Mouse (Mus musculus): ENCODE results near the gene Prpf38a.

Prpf38a gene

DNA sequence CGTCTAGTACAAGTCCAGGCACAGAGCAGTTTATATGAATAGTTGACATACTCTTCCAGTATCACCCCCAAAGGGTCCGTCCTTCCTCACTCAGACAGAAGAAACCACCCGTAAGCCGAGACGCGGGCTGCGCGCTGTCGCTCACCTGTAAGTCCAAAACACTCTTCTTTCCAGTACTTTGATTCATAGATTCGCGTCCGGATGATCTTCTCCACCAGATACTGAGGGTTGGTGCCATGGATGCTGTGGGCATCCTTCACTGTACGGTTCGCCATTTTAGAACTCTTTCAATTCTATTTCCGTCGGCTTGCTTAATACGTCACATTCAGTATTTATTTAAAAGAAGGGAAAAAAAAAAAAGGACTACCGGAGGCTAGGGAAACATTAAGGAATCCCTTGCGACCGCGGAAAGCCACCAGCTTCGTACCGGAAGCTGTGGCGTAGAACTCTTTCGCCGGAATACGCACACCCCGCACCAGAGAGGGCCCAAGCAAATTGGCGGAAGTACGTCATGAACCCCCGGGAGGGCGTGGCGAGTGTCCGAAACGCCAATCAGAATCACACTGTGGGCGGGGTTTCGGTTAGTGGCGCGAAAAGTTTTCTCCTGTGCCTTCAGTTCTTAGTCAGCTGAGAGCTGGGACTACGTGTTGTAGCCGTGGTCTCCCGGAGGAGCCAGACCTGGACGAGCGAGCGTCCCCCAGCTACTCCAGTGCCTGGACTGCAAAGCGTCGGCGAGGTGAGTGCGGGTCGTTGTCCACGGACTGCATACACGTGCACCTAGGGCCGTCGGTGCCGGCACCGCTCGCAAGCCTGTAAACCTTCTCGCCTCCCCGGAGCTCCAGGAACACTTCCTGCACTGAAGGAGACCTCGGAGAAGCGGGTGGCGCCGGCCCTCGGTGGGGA is at the start of gene Prpf38a, which contains the start of gene Orc1:
TSS of gene Prpf38a (minus strand) at position 497 of the 903 bp plus-strand sequence.
TSS of gene Orc1 (plus strand) at position 584 of the 903 bp plus-strand sequence.
- peak; percentile 99 for DNase-seq

DNA sequence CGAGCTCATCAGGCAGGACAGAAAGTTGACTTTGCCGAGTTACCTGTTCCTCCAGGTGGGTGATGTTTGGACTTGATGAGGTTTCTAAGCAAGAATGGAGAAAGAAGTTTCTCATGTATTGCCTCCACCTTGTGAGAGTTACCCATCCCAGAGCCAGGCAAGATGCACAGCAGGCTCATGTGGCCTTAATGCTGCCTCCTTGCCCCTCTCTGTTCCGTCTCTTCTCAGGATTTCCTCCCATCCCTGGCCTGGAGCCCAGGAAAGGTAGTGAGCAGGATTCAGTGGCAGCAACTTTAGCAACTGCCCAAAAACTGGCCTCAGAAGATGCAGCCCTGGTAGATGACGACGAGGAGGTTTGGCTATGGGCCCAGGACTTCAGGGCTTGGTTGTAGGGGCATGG is 47.9 kb upstream of the Prpf38a start:
- no peak for DNase-seq

DNA sequence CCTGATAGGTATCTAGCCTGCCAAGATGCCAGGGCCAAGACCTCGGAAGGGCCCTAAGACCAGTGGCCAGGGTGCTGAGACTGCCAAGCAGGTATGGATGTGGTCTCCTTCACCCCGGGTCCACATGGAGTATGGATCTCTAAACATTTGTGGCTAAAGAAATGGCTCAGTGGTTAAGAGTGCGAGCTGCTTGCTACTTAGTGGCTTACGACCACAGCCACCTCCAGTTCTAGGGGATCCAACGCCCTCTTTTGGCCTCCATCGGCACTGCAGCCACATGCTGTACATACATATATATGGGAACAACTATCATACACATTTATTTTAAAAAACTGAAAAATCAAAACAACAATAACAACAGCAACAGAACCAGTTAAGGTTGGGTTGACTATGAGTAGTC is 42.4 kb upstream of the Prpf38a start:
- no peak for DNase-seq

DNA sequence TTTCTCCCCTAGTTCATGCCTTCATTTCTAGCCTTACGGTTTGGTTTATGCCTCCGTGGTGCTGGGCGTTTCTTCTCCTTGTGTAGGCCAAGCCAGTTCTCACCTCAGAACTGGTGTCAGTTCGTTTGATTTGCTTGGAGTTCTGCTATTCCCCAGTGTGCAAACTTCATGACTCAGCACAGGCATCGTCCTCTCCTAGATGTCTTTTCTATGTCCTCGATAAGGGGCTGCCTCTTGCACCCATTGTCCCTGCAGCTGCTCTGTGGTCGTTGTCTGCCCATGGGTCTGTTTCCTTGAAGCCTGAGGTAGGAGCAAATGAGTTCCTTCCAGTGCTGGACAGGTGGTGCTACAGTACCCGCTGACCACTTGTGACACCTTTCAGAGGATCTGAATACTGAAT is 41.4 kb upstream of the Prpf38a start:
- no peak for DNase-seq

DNA sequence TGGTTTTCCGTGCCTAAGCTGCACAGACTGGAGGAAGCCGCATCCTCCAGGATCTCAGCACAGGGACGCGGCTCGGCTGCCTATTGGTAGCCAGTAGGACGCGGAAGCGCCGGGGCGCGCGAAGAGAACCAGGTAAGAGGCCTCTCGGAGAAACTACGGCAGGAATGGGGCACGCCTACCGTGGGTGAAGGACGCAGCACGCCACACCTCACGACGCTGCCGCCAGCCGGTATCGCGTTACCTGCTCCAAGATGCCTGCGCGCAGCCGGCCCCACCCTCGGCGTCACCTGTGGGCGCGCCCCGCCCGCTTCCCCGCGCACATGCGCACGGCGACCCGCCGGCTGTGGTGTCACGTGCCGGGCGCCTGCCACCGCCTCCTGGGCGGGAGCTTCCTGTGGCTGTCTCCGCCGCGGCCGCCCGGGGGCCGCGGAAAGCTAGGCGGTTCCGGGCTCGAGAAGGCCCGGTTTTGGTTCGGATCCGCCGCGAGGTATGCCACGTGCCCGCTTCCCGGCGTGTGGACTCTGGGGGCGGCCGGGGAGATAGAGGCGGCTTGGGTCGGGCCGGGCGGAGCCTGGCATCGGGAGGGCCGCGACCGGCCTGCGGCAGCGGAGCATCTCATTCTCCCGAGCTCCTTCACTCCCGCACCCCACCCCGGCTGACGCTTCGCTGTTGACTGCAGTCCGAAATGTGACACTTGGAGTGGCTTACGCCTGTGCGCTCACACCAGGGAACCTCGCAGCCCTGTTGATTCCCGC is 40.6 kb upstream of the Prpf38a start, which contains the start of gene Cc2d1b:
TSS of gene Cc2d1b (plus strand) at position 354 of the 755 bp plus-strand sequence.
- peak; percentile 90 for DNase-seq

DNA sequence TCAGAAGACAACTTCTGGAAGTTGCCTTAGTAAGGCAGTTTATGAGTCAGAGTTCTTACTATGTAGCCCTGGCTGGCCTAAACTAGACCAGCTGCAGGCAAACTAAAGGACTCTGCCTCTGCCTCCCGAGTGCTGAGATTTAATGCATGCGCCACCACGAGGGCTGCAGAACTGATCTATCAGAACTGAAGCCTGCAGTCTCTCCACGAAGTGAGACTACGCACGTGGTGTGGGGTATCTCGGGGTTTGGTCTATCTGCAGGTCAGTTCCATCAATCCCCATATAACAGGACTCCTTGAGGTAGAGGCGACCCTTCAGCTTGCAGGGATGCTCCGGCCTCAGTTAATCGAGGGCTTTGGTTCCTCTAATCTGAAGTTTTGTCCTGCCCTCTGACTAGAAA is 40.0 kb upstream of the Prpf38a start:
- DNase-seq: peak; percentile 8

DNA sequence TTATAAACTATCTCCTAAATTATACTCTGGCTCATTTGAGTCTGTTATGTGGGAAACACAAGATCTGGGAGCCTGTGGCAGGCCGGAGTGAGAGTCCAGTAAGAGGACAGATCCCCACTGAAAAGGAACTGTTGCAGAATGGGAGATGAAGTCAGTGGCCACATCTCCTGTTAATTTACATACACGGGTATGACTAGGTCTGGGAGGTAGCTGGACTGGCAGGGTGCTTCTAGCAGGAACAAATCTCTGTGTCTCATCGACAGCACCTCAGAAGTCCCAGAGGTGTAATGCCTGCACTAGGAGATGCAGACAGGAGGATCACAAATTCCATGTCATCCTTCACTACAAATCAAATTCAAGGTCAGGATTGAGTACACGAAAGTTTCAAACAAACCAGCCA is 39.5 kb upstream of the Prpf38a start:
- DNase-seq: no peak

DNA sequence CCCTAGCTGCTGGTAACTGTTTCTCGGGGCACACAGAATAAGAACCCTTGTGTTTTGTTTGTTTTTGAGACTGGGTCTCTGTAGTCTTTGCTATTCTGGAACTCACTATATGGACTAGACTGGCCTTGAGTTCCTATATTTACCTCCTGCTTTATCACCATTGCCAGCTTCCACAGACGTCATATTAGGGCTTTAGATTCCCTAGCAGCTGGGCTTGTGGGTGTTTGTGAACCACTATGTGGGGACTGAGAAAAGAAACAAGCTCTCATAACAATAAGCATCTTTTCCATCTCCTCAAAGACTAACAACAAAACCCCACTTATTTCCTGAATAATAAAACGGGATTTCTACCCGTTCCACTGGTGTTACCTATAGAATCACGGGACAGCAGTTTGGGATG is 31.8 kb upstream of the Prpf38a start:
- no peak for DNase-seq

DNA sequence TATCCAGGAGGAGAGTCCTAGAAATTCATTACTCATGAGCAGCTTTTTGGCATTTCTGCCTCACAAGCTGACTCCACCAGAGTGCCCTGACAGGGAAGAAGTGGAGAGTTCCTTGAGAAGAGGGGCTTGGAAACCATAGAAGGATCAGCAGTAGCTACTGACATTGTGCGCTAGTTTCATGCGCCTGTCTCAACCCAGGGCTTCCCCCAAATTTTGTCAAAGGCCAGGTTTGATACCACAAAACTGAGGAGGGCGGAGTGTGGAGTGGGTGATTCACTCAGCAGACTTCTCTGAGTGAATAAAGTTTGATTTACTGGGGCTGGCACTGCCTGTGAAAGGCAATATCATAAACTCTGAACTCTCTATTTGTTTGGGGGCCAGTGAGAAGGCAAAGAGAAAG is 29.5 kb upstream of the Prpf38a start:
- DNase-seq: no peak

DNA sequence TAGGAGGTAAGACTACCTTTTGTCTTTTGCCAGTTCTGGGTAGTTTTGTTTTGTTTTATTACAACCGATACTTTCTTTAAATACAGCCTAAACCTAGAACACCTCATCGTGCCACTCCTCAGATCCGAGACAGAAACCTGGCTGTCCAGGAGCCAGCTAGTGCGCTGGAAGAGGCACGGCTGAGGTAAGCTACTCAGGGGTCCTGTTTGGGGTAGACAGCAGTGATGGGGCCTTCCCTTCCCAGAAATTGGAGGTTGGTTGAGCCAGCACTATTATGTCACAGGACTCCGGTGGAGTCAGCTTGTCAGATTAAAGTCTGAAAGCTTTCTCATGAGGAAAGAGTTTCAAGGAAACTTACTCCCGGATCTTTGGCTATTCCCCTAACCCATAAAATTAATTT is 22.7 kb upstream of the Prpf38a start:
- no peak for DNase-seq

DNA sequence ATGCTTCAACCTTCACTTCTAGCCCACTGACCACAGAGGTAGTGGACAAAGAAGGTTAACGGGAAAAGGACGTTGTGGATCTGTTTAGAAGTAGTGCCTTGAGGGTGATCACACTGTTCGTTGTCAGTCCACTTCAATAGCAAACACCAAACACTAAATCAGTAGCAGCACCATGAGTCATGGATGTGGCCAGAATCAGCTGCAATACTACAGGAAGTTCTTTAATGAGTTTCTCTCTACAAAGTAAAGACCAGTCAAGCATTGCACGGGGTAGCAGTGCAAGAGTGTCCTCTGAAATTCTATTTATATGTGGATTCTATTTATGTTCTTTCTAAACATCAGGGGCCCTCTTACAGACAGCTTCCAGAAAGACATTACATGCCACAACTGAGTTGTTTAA is 19.2 kb upstream of the Prpf38a start:
- DNase-seq: no peak

DNA sequence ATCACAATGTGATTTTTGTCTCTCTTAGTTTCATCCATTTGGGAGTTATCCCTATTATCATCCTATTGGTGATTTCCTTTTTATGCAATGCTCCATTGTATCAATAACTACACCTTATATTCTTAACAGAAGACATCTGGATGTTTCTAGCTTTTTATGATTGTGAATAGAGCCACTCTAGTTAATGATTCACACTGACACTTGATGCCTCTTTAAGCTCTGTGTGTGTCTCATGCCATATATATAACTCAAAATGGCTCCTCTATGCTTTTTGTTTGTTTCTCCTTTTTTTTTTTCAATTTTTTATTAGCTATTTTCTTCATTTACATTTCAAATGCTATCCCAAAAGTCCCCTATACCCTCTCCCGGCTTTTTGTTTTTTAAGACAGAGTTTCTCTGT is 16.6 kb upstream of the Prpf38a start:
- DNase-seq: no peak

DNA sequence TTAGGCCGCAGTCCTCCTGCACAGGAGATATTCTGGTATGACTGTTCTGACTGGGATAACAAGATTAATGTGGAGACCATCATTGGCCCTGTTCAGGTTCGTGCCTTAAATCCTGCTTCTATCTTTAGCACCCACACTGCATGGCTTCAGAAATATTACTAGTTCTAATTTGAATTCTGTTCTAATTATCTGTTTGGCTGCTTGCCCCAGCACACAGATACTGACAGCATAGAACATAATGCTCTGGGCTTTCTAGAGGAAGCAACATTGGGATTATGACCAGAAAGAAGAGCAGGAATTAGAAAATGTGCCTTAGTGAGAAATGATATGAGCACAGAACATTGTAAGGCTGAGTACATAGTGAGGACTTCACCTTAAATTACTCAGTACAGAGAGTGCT is 14.2 kb upstream of the Prpf38a start:
- no peak for DNase-seq

DNA sequence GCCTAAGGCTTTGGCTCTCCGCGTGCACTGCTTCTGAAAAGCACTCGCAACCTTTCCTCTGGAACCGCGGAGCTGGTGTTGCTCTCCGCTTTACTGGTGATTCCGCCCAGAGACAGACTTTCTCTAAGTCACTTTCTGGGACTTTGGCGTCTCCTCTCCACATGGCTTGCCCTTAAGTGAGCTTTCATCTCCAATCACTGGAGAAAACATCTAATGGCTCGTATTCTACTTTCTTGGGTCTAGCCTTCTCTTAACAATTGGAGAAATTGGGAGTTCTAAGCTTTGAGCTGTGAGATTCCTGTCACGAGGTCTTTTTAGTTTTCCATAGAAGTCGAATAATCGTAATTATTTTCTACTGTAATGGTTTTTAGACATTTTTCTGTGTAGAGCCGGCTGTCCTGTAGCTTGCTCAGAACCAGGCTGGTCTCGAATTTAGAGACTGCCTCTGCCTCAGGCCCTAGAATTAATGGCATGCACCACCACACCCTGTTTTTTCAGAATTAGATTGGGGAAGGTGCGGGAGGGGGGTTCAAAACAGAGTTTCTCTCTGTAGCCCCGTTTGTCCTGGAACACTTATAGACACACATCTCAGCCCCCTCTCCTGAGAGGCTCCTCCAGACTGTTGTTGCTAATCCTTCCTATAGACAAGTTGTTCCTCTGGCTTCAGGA is 741 bp upstream of the Prpf38a start:
- no peak for DNase-seq

DNA sequence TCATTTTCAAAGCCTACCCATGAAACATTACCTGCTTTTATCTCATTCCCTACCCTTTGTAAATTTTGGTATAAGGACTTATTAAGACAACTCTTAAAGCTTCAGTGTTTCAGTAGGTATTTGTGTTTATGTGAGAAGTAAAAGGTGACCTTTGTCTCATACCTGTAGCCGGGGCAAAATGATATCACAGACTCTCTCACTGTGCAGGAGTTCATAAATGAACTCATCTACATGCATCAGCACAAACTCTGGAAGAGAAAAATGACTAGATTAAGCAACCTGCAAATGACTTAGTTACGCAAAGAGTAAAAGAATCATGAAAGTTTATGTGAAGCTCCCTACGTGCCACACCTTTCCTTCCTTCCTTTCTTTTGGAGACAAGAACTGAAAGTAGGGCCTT is 6.5 kb downstream of the Prpf38a start:
- DNase-seq: no peak

DNA sequence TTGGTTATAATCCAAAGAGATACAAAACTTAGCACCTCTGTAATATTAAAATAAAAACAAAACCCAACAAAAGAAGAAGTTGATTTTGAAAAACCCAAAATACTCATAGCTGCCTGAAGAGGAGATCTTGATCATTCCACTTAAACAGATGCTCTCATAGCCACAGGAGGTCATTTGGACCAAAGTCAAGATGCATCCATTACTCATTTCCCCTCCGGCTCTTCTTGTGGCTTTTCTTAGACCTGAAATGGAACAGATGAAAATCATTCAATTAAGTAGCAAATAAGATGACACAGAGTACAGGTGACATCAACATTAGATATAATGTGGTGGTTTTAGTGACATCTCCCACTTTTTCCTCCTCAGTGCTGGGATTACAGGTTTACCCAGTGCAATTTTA is 14.1 kb downstream of the Prpf38a start:
- DNase-seq: no peak

DNA sequence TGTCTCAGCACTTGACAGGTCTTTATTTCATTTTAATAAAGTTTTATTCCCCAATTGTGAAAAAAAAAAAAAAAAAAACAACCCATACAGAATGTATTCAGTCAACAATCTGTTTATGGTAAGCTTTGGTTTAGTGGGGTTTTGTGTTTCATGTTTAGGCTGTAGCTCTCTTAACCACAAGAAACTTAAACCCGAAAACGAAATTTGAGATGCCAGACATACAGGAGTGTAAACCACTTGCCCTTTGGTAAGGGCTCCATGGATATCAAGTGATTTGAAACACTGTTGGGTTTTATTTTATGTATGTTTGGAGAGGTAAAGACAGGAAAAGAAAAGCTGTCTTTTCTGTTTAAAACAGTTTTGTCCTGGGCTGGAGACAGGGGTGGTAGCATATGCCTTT is 39.4 kb downstream of the Prpf38a start:
- DNase-seq: no peak

Data from lung, postnatal 14 days (tissue).